Mouse (Mus musculus): Measurements from ENCODE around the gene Mrgprf.

DNA sequence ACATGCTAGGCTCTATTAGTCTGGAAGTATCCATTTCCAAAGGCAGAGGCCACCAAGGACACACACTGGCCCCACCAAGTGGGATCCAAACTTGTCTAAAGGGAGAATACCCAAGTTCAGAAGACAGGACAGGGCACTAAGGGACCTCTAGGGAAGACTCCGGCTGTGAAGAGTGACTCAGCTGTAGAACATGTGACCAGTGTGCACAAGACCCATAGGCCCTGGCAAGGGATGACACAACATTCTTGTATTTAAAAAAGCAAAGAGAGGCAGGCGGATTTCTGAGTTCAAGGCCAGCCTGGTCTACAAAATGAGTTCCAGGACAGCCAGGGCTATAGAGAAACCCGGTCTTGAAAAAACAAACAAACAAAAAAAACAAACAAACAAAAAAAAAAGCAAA, 25.1 kb upstream of the Mrgprf start:
- TF ChIP-seq POLR2A (IDR thresholded peaks at IDR 0.05; ENCODE audit: low read depth, low read length): no peak
- no peak for TF ChIP-seq CTCF (conservative IDR thresholded peaks at IDR 0.05; ENCODE audit: insufficient read depth, insufficient read length, low read depth, low read length)

Data from kidney, adult 2 months (tissue).